Mouse (Mus musculus): ENCODE data around the gene Rinl.

- TF ChIP-seq CHD2 (IDR thresholded peaks at IDR 0.05; ENCODE audit: low read depth, low read length) = no peak
- TF ChIP-seq HCFC1 (IDR thresholded peaks at IDR 0.05; ENCODE audit: borderline replicate concordance, insufficient read depth, low read length) = no peak
- TF ChIP-seq ZC3H11A (IDR thresholded peaks at IDR 0.05; ENCODE audit: borderline replicate concordance, low read depth, low read length) = no peak
- no peak for TF ChIP-seq MAFK (IDR thresholded peaks at IDR 0.05; ENCODE audit: insufficient read depth, low read depth, low read length)
- no peak for TF ChIP-seq ZNF384 (IDR thresholded peaks at IDR 0.05; ENCODE audit: low read depth, low read length)
These were observed 48.2 kb downstream of the Rinl start for GRCm38 (mm10) chr7:28836936-28837335.
